Mouse (Mus musculus) thymus, adult 2 months (tissue): ENCODE measurements around the gene Scg3.

Experiments used
- CTCF ChIP-seq: fragments of 200-500 bp; IDR thresholded peaks from 2 replicates; pipeline ENCODE4 v1.5.1; 2012; ENCODE audit warnings: mild to moderate bottlenecking, control low read depth, low read length, moderate library complexity, borderline replicate concordance; ENCODE audit not compliant: control insufficient read depth, poor library complexity, insufficient read depth; ENCODE audit errors: extremely low read depth
- POLR2A ChIP-seq: fragments of 200-500 bp; IDR thresholded peaks from 2 replicates; pipeline ENCODE4 v1.6.1; 2012; ENCODE audit warnings: mild to moderate bottlenecking, low read length, control low read depth, moderate library complexity; ENCODE audit not compliant: control insufficient read depth, poor library complexity, insufficient read depth; ENCODE audit errors: extremely low read depth

DNA sequence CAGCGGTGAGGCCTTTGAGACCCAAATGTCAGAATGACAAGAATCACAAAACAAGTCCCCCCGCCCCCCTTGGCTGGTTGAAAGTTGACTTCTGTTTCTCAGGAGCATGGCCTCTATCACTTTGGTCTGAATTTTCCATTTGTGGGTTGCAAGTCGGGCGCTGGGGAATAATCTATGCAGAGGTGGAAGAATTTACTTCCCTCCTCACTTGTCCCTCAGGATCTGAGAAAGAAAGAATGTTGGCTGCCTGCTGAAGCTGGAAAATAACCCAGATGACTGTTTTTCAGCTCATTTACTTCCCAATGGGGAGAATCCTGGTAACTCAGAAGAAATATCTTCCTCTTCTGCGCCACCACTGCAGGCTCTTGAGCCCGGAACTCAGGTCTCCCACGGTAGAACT lies 5.5 kb downstream of the Scg3 start:
- TF ChIP-seq CTCF: no peak
- TF ChIP-seq POLR2A: no peak
